Mouse (Mus musculus) G1E (cell line): ENCODE results near the gene Sdccag8.

Source experiments
- CTCF ChIP-seq: IDR thresholded peaks from 2 replicates; pipeline ENCODE4 v1.5.1; 2012; ENCODE audit warnings: low read depth, low read length, inconsistent platforms, mixed read lengths
- POLR2AphosphoS5 ChIP-seq: IDR thresholded peaks from 2 replicates; pipeline ENCODE4 v1.6.1; 2012; ENCODE audit warnings: low read depth, low read length, inconsistent platforms; ENCODE audit not compliant: insufficient replicate concordance

DNA sequence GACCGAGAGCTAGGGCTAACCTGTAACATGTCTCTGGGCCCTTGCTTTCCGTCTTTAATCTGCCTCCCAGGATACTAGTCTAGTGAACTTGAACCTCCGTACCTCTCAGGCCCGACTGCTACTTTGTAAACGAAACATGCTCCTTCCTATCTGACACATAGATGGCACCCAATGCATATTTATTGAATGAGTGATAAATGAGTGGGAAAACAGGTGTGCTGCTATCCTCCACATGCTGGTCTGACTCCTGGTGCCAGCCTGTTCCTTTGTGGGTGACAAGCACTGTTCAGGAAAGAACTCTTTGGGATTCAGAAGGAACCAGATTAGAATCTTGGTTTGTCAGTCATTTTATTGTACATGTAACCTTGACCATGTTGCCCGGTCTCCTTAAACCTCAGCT is 134.9 kb downstream of the Sdccag8 start:
- TF ChIP-seq CTCF (no peak), POLR2AphosphoS5 (no peak)
